Mouse (Mus musculus) right cerebral cortex, postnatal 4 days (tissue): ENCODE data around the gene Epn3.

Experiments
- DNase-seq: peaks from one replicate; pipeline ENCODE4 v3.0.0-alpha.2; 2022

The Epn3 gene

GRCm38 (mm10) chr11:94491749-94492099 lies 8.1 kb downstream of the Epn3 start:
- DNase-seq = no peak

GRCm38 (mm10) chr11:94491035-94491748 lies 8.6 kb downstream of the Epn3 start:
- peak; percentile 73 for DNase-seq

- DNase-seq = no peak
Observed at GRCm38 (mm10) chr11:94489745-94490144, 10.0 kb downstream of the Epn3 start.

GRCm38 (mm10) chr11:94488767-94489533 lies 10.8 kb downstream of the Epn3 start:
- DNase-seq = no peak

- DNase-seq = peak; percentile 93
Observed at GRCm38 (mm10) chr11:94486001-94486400, 13.8 kb downstream of the Epn3 start, which contains the start of gene Spata20. TSS of gene Spata20 (minus strand) at chr11:94486179.

GRCm38 (mm10) chr11:94485223-94485622 lies 14.6 kb downstream of the Epn3 start:
- no peak for DNase-seq

GRCm38 (mm10) chr11:94484636-94485035 lies 15.1 kb downstream of the Epn3 start:
- DNase-seq = no peak

GRCm38 (mm10) chr11:94483921-94484320 lies 15.9 kb downstream of the Epn3 start:
- no peak for DNase-seq

- no peak for DNase-seq
Observed at GRCm38 (mm10) chr11:94483436-94483835, 16.3 kb downstream of the Epn3 start.

GRCm38 (mm10) chr11:94482738-94483137 lies 17.0 kb downstream of the Epn3 start:
- no peak for DNase-seq

- DNase-seq = no peak
Observed at GRCm38 (mm10) chr11:94481963-94482362, 17.8 kb downstream of the Epn3 start.

- no peak for DNase-seq
Observed at GRCm38 (mm10) chr11:94480382-94480781, 19.4 kb downstream of the Epn3 start.

- DNase-seq = no peak
Observed at GRCm38 (mm10) chr11:94477651-94478050, 22.1 kb downstream of the Epn3 start.

GRCm38 (mm10) chr11:94475722-94476121 lies 24.1 kb downstream of the Epn3 start:
- no peak for DNase-seq

GRCm38 (mm10) chr11:94474544-94474910 lies 25.2 kb downstream of the Epn3 start:
- no peak for DNase-seq

GRCm38 (mm10) chr11:94473707-94474543 lies 25.8 kb downstream of the Epn3 start, which contains the start of gene Cacna1g:
TSS of gene Cacna1g (minus strand) at chr11:94474198.
- DNase-seq = peak; percentile 84

GRCm38 (mm10) chr11:94472916-94473706 lies 26.7 kb downstream of the Epn3 start:
- DNase-seq = peak; percentile 42

- peak; percentile 47 for DNase-seq
Observed at GRCm38 (mm10) chr11:94472585-94472915, 27.2 kb downstream of the Epn3 start.

GRCm38 (mm10) chr11:94471740-94472584 lies 27.8 kb downstream of the Epn3 start:
- DNase-seq = peak; percentile 37

- no peak for DNase-seq
Observed at GRCm38 (mm10) chr11:94470391-94470790, 29.4 kb downstream of the Epn3 start.
